Mouse (Mus musculus) hindbrain, embryonic 14.5 days (tissue): ENCODE data around the gene Noct. TPM values are rescaled to one million over a fixed set of nuclear protein-coding genes. Genes with fewer than 3 reads are reported as not detected.

Source experiments
- ATAC-seq: fragments of 200-750 bp; cut with Nextera tagmentation; 2 replicates; pipeline ENCODE4 v1.8.0; 2017; ENCODE audit warnings: moderate number of reproducible peaks, mild to moderate bottlenecking, moderate TSS enrichment, moderate library complexity; ENCODE audit not compliant: low FRiP score
- DNase-seq: peaks from one replicate; pipeline ENCODE4 v3.0.0-alpha.2; 2015; ENCODE audit warnings: low spot score
- H3K27ac ChIP-seq: fragments of 300-500 bp; sonication (generic); 2 replicates; pipeline ENCODE4 v1.5.1; 2014; ENCODE audit warnings: mild to moderate bottlenecking, moderate library complexity
- H3K27me3 ChIP-seq: fragments of 300-500 bp; sonication (generic); 2 replicates; pipeline ENCODE4 v1.6.1; 2014; ENCODE audit warnings: mild to moderate bottlenecking, low read length, mixed read lengths; ENCODE audit not compliant: control insufficient read depth, insufficient read depth
- H3K36me3 ChIP-seq: fragments of 300-500 bp; sonication (generic); replicated peaks from 2 replicates; pipeline ENCODE4 v1.6.1; 2014; ENCODE audit not compliant: control insufficient read depth, insufficient read depth
- H3K4me1 ChIP-seq: fragments of 300-500 bp; sonication (generic); replicated peaks from 2 replicates; pipeline ENCODE4 v1.6.1; 2014; ENCODE audit warnings: antibody characterized with exemption, low read length, mixed read lengths; ENCODE audit not compliant: control insufficient read depth, insufficient read depth
- H3K4me2 ChIP-seq: fragments of 300-500 bp; sonication (generic); replicated peaks from 2 replicates; pipeline ENCODE4 v1.6.1; 2014; ENCODE audit warnings: mild to moderate bottlenecking, moderate library complexity
- H3K4me3 ChIP-seq: fragments of 300-500 bp; sonication (generic); replicated peaks from 2 replicates; pipeline ENCODE4 v1.5.1; 2014; ENCODE audit warnings: mild to moderate bottlenecking, low read length
- H3K9ac ChIP-seq: fragments of 300-500 bp; sonication (generic); 2 replicates; pipeline ENCODE4 v1.6.1; 2014
- H3K9me3 ChIP-seq: fragments of 300-500 bp; sonication (generic); 2 replicates; pipeline ENCODE4 v1.6.1; 2016; ENCODE audit warnings: low read length; ENCODE audit not compliant: control insufficient read depth
- WGBS: fragments of 180-500 bp; shearing (Covaris S2); extraction: QIAGEN DNeasy Blood & Tissue Kit; methylation state at CpG from one replicate; pipeline ENCODE4 v1.1.7; 2014; 5-methylcytosine and 5-hydroxymethylcytosine counted together
- polyA plus RNA-seq: library from polyadenylated mRNA; unstranded; fragments of >200 nt; fragmentation: Nextera tagmentation; extraction: Ambion mirVana; gene quantifications from 2 replicates; pipeline ENCODE4 v1.2.1, GENCODE M21; 2014

Noct gene
- polyA plus RNA-seq, 1 experiment from 2014 or later: 39.4 TPM

- Histone ChIP-seq H3K9me3 (no peaks in the 10 kb centered on the region), H3K9ac (no peak overlapping the region), H3K4me2 (no peak overlapping the region), H3K27me3 (no peaks in the 10 kb centered on the region), H3K27ac (no peak overlapping the region), H3K4me3 (no peak overlapping the region), H3K36me3 (peaks cover 78% of the 10 kb centered on the region), H3K4me1 (no peaks in the 10 kb centered on the region)
- DNase-seq (no peak), ATAC-seq (no peak)
- WGBS: 86% methylated on average over 5 of the region's 5 CpGs
Measured at GRCm38 (mm10) chr3:51251057-51251456, 26.8 kb downstream of the Noct start.

GRCm38 (mm10) chr3:51252223-51252622 lies 28.0 kb downstream of the Noct start:
- H3K36me3 ChIP-seq: peaks cover 89% of the 10 kb centered on the region
- H3K27me3 ChIP-seq: no peaks in the 10 kb centered on the region
- DNase-seq (no peak), ATAC-seq (no peak)
- WGBS: 100% methylated on average over 1 of the region's 1 CpGs
- no peak overlapping the region for H3K9ac ChIP-seq
- no peaks in the 10 kb centered on the region for H3K9me3 ChIP-seq
- no peak overlapping the region for H3K4me3 ChIP-seq
- H3K4me2 ChIP-seq: no peak overlapping the region
- no peaks in the 10 kb centered on the region for H3K4me1 ChIP-seq
- no peak overlapping the region for H3K27ac ChIP-seq

GRCm38 (mm10) chr3:51252689-51253402 lies 28.6 kb downstream of the Noct start:
- Histone ChIP-seq H3K4me3 (no peak overlapping the region), H3K4me1 (no peaks in the 10 kb centered on the region), H3K9me3 (no peaks in the 10 kb centered on the region), H3K27ac (no peak overlapping the region), H3K4me2 (no peak overlapping the region), H3K27me3 (no peaks in the 10 kb centered on the region), H3K36me3 (peaks cover 93% of the 10 kb centered on the region), H3K9ac (no peak overlapping the region)
- no peak for DNase-seq
- WGBS: 94% methylated on average over 12 of the region's 12 CpGs
- ATAC-seq: no peak

- Histone ChIP-seq H3K4me1 (no peaks in the 10 kb centered on the region), H3K27ac (no peak overlapping the region), H3K4me3 (no peak overlapping the region), H3K9me3 (no peaks in the 10 kb centered on the region), H3K36me3 (peaks cover 96% of the 10 kb centered on the region), H3K9ac (no peak overlapping the region), H3K27me3 (no peaks in the 10 kb centered on the region), H3K4me2 (no peak overlapping the region)
- ATAC-seq: no peak
- WGBS: 92% methylated on average over 7 of the region's 7 CpGs
- no peak for DNase-seq
Measured at GRCm38 (mm10) chr3:51254784-51255183, 30.5 kb downstream of the Noct start.

DNA sequence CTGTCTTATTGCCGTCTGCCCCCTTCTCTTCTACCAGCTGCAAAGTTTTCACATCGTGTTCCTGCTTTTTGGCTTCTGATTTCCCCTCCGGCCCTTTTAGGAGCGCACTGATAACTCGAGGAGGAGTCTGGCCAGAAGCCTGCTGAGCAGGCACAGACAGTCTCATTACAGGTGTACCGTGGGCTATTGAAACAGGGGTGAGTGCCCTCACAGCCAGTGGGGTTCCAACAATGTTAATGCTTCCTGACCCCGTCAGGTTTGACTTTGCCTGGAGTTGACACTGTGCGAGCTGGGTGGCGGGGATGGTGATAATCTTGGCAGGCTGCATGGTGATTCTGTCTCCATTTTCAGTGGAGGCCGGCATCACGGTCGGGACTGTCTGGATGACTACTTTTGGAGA lies 32.2 kb downstream of the Noct start:
- Histone ChIP-seq H3K27ac (no peak overlapping the region), H3K9me3 (no peaks in the 10 kb centered on the region), H3K27me3 (no peaks in the 10 kb centered on the region), H3K4me1 (no peaks in the 10 kb centered on the region), H3K9ac (no peak overlapping the region), H3K4me2 (no peak overlapping the region), H3K4me3 (no peak overlapping the region), H3K36me3 (peaks cover 96% of the 10 kb centered on the region)
- ATAC-seq: no peak
- WGBS: 90% methylated on average over 12 of the region's 12 CpGs
- DNase-seq: no peak

DNA sequence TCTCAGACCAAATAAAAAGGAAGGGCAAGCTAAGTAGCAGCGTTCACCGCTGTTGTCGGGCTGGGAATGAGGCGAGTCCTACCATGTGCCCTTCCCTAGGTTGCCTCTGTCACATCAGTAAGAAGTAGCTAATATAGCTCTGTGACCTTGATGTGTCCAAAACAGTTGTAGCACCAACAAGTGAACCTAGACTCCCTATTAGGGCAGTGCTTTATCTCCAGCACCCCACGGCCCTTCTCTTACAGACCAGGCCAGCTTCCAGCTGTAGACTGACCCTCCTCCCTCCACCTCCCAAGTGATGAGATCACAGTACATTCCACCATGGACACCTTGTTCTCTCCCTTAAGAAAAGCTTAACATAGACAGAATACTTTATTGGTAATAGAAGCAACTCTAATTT lies 33.8 kb downstream of the Noct start:
- Histone ChIP-seq H3K4me2 (no peak overlapping the region), H3K27ac (no peak overlapping the region), H3K4me1 (no peaks in the 10 kb centered on the region), H3K36me3 (peaks cover 95% of the 10 kb centered on the region), H3K9me3 (no peaks in the 10 kb centered on the region), H3K27me3 (no peaks in the 10 kb centered on the region), H3K9ac (no peak overlapping the region), H3K4me3 (no peak overlapping the region)
- ATAC-seq (no peak), DNase-seq (no peak)
- WGBS: 96% methylated on average over 5 of the region's 5 CpGs

DNA sequence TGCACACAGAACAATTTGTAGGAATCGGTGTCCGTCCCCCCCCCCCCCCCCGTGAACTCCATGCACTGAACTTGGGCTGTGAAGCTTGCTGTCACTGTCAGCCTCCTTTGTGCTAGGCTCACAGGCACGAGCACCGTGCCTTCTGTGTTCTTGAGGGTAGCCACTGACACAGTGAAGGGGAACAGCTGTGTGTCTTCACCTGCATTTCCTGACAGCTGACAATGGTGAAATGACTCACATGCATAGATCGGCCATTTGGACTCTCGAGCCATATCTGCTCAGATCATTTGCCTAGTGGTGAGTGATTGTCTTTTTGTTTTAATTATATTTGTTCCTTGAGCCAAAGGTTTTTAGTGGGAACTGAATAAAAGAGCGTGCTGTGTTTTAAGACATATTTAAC lies 38.7 kb downstream of the Noct start:
- 95% methylated on average over 8 of the region's 8 CpGs for WGBS
- peaks cover 80% of the 10 kb centered on the region for H3K36me3 ChIP-seq
- no peaks in the 10 kb centered on the region for H3K27me3 ChIP-seq
- ATAC-seq (no peak), DNase-seq (no peak)
- no peak overlapping the region for H3K4me2 ChIP-seq
- H3K9ac ChIP-seq: no peak overlapping the region
- no peak overlapping the region for H3K4me3 ChIP-seq
- no peaks in the 10 kb centered on the region for H3K9me3 ChIP-seq
- no peak overlapping the region for H3K27ac ChIP-seq
- H3K4me1 ChIP-seq: no peaks in the 10 kb centered on the region

DNA sequence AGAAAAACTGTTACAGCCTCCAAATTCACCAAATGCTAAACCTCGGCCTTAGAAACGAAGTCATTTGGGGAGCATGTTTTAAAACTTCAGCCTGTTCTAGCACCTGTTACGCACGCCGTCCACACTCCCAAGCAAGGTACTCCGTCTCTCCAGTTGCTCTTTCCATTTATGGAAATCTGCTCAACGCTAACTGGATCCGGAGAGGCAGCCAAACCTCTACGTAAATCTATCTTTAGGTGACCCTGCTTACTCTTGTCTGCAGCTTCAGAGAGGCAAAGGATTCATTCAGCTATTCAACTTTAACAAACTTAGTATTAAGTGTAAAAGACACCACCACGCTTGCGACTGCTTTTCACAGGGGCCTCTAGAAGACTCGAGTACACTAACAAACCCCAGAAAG lies 44.2 kb downstream of the Noct start:
- Histone ChIP-seq H3K9me3 (no peaks in the 10 kb centered on the region), H3K4me3 (no peak overlapping the region), H3K27ac (no peak overlapping the region), H3K9ac (no peak overlapping the region), H3K27me3 (no peaks in the 10 kb centered on the region), H3K36me3 (peaks cover 30% of the 10 kb centered on the region), H3K4me2 (no peak overlapping the region), H3K4me1 (no peaks in the 10 kb centered on the region)
- no peak for DNase-seq
- WGBS: 90% methylated on average over 12 of the region's 12 CpGs
- ATAC-seq: no peak

DNA sequence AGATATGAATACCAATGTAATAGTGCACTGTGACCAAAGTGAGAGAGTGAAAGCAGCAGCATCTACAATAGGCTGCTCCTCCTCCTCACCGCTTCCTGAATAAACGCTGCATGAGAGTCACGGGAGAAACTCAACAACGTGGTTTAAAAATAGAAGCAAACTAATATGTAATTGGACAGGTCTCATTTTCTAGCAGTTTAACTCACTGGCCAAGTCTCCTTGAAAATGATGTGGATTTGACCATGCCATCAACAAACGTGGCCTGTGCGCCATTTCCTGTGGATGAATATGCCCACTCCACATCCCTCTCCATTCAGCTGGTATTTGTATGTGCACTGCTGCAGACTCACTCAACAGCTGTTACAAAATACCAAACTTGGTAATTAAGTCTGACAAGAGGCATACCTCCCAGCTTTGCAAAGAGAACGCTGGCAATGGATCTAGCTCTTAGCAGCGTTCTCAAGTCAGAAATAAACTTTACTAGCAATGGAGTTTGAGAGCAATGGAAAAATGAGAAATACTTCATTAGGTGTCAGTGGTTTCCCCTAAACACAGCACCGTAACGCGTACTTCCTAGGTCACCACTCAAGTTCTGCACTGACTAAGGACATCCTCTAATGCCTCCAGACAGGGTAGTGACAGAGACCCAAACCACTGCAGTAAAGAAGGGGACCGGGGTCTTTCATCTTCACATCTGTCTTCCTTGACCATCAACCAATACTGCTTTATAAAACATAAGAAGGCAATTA lies 46.0 kb downstream of the Noct start:
- H3K4me1 ChIP-seq: peaks cover 5% of the 10 kb centered on the region
- DNase-seq (no peak), ATAC-seq (no peak)
- WGBS: 91% methylated on average over 12 of the region's 12 CpGs
- H3K9ac ChIP-seq: no peak overlapping the region
- no peak overlapping the region for H3K27ac ChIP-seq
- no peak overlapping the region for H3K4me3 ChIP-seq
- H3K36me3 ChIP-seq: peaks cover 12% of the 10 kb centered on the region
- no peak overlapping the region for H3K4me2 ChIP-seq
- no peaks in the 10 kb centered on the region for H3K27me3 ChIP-seq
- H3K9me3 ChIP-seq: no peaks in the 10 kb centered on the region
